Comparison of ENCODE assay signal across 32 mouse cellular contexts in the genomic region with DNA sequence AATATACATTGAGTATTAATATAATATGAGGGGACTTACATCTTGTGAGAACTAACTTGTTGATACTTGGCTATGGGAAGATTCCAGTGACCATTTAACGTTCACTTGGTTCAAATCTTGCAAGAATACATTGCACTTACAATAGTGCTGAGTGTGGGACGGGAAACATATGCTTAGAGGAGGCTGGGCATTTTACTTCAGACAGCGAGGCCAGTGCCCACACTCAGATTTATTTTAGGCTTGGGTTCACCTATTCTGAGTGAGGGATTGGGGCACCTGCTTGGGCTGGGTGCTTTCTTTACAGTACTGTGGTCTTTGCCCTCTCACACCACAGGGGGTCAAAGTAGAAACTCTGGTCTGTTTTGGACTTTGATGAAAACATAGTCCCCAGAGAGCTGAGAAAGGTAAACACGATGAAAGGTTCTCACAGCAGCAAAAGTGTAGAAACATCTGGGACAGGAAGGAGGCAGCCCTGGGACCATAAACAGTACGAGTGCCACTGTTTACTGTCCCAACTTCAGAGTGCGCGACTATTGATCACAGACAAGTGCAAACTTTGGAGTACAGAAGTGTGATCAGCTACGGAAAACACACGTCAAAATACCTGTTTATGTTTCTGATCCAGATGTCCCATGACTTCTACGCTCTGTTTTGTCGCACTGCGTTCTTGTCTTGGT. TPM values are rescaled to one million over a fixed set of nuclear protein-coding genes. Genes with fewer than 3 reads are reported as not detected.
DNase-seq lines count a peak whose midpoint lies in the region; ATAC-seq lines count a peak whose summit lies in the region.
"Had no signal": no experiment of that assay in that cellular context is flagged by ENCODE, and none has a peak within 500 bp of the region (broad histone marks: within the 10 kb centered on the region; RNA-seq: fewer than 3 reads in every experiment).

No protein-coding gene starts in this region.

- no peaks in the 10 kb centered on the region for H3K27me3 ChIP-seq in kidney, embryonic 15.5 days
- no peaks in the 10 kb centered on the region for H3K27me3 ChIP-seq in liver, embryonic 13.5 days
- H3K27me3 ChIP-seq: embryonic facial prominence, embryonic 15.5 days; forebrain, embryonic 12.5 days; heart, embryonic 13.5 days; intestine, embryonic 15.5 days; limb, embryonic 12.5 days; midbrain, embryonic 13.5 days; neural tube, embryonic 15.5 days had no signal

- H3K9ac ChIP-seq in kidney, embryonic 15.5 days: no peak overlapping the region
- H3K9ac ChIP-seq in liver, embryonic 13.5 days: no peak overlapping the region
- H3K9ac ChIP-seq: embryonic facial prominence, embryonic 15.5 days; forebrain, embryonic 12.5 days; forebrain, postnatal 0 days; heart, embryonic 13.5 days; intestine, embryonic 15.5 days; limb, embryonic 12.5 days; midbrain, embryonic 13.5 days; neural tube, embryonic 15.5 days had no signal

- 67% methylated on average over 12 of the region's 12 CpGs for WGBS in kidney, embryonic 15.5 days
- WGBS in liver, embryonic 13.5 days (ENCODE audit: insufficient replicate concordance): 60% methylated on average over 12 of the region's 12 CpGs

- H3K4me1 ChIP-seq in kidney, embryonic 15.5 days: no peaks in the 10 kb centered on the region
- H3K4me1 ChIP-seq in liver, embryonic 13.5 days (replicated peaks): 0 out of 2 replicates have a peak, but pooled peaks cover 3% of the 10 kb centered on the region
- H3K4me1 ChIP-seq: embryonic facial prominence, embryonic 10.5 days; embryonic facial prominence, embryonic 15.5 days; forebrain, embryonic 12.5 days; heart, embryonic 13.5 days; hindbrain, embryonic 10.5 days; intestine, embryonic 15.5 days; limb, embryonic 12.5 days; midbrain, embryonic 13.5 days; neural tube, embryonic 15.5 days had no signal

- H3K27ac ChIP-seq in kidney, embryonic 15.5 days: no peak overlapping the region
- no peak overlapping the region for H3K27ac ChIP-seq in liver, embryonic 13.5 days
- H3K27ac ChIP-seq: embryonic facial prominence, embryonic 10.5 days; embryonic facial prominence, embryonic 15.5 days; forebrain, embryonic 12.5 days; heart, embryonic 13.5 days; hindbrain, embryonic 10.5 days; hindbrain, postnatal 0 days; intestine, embryonic 15.5 days; left cerebral cortex, adult 2 months; limb, embryonic 12.5 days; macrophage; midbrain, embryonic 13.5 days; neural tube, embryonic 15.5 days had no signal

- H3K4me2 ChIP-seq in kidney, embryonic 15.5 days: no peak overlapping the region
- H3K4me2 ChIP-seq in liver, embryonic 13.5 days: no peak overlapping the region
- H3K4me2 ChIP-seq: embryonic facial prominence, embryonic 15.5 days; forebrain, embryonic 12.5 days; heart, embryonic 13.5 days; intestine, embryonic 15.5 days; limb, embryonic 12.5 days; midbrain, embryonic 13.5 days; neural tube, embryonic 15.5 days had no signal

- ATAC-seq in kidney, embryonic 15.5 days (replicated peaks; ENCODE audit: low FRiP score): no peak
- ATAC-seq in liver, embryonic 13.5 days (ENCODE audit: low read depth): peak; percentile 73
- ATAC-seq: forebrain, postnatal 0 days; hindbrain, postnatal 0 days; intestine, embryonic 15.5 days; midbrain, embryonic 13.5 days had no signal

- no peaks in the 10 kb centered on the region for H3K9me3 ChIP-seq in kidney, embryonic 15.5 days (replicated peaks)
- H3K9me3 ChIP-seq in liver, embryonic 13.5 days (replicated peaks): no peaks in the 10 kb centered on the region
- H3K9me3 ChIP-seq: embryonic facial prominence, embryonic 10.5 days; embryonic facial prominence, embryonic 15.5 days; forebrain, embryonic 12.5 days; hindbrain, embryonic 10.5 days; intestine, embryonic 15.5 days; limb, embryonic 12.5 days; midbrain, embryonic 13.5 days; neural tube, embryonic 15.5 days had no signal

- peak; percentile 2 for DNase-seq in kidney, adult 9 months
- peak; percentile 58 for DNase-seq in brain, adult 2 months (ENCODE audit: low read depth, low spot score)
- no peak for DNase-seq in liver, embryonic 13.5 days
- DNase-seq in telencephalon, adult 2 months (ENCODE audit: low read depth, low spot score): peak; percentile 42
- DNase-seq in cerebellum, adult 11 months: no peak
- DNase-seq: adrenal gland, postnatal 25 days; B cell, adult 2 months; cerebellum, adult 8-10 months; cerebellum, postnatal 25 days; forebrain, postnatal 0 days; heart, postnatal 14 days; kidney, adult 8-10 months; kidney, postnatal 14 days; lung, adult 2 months; lung, postnatal 10 days; retina, postnatal 1 day; spleen, adult 18-20 months; thymus, postnatal 4 days had no signal

- no peaks in the 10 kb centered on the region for H3K36me3 ChIP-seq in kidney, embryonic 15.5 days
- H3K36me3 ChIP-seq in liver, embryonic 13.5 days: no peaks in the 10 kb centered on the region
- H3K36me3 ChIP-seq: embryonic facial prominence, embryonic 10.5 days; embryonic facial prominence, embryonic 15.5 days; forebrain, embryonic 12.5 days; heart, embryonic 13.5 days; hindbrain, embryonic 10.5 days; intestine, embryonic 15.5 days; limb, embryonic 12.5 days; midbrain, embryonic 13.5 days; neural tube, embryonic 15.5 days had no signal

- H3K4me3 ChIP-seq in kidney, embryonic 15.5 days (replicated peaks): no peak overlapping the region
- no peak overlapping the region for H3K4me3 ChIP-seq in liver, embryonic 13.5 days (replicated peaks)
- H3K4me3 ChIP-seq: embryonic facial prominence, embryonic 10.5 days; embryonic facial prominence, embryonic 15.5 days; forebrain, embryonic 12.5 days; heart, embryonic 13.5 days; hindbrain, embryonic 10.5 days; intestine, embryonic 15.5 days; left cerebral cortex, adult 2 months; limb, embryonic 12.5 days; midbrain, embryonic 13.5 days; neural tube, embryonic 15.5 days had no signal

RNA-seq across cellular contexts. Expression of gene Ppp1r3g, which starts 0.9 kb away (rescaled TPM):
- polyA plus RNA-seq in kidney, embryonic 15.5 days (2015; fragmentation: Nextera tagmentation; extraction: Ambion mirVana): 0.49 and 1.0 TPM in 2 replicates
- 0.36 and 0.37 TPM in 2 replicates for polyA plus RNA-seq in liver, embryonic 13.5 days (2015; fragmentation: Nextera tagmentation; extraction: Ambion mirVana)
- polyA plus RNA-seq: lung, adult 2 months; macrophage; thymus, postnatal 0 days had no signal

RNA-seq across cellular contexts. Expression of gene Rpp40, which starts 53.4 kb away (rescaled TPM):
- 16.3 and 17.2 TPM in 2 replicates for polyA plus RNA-seq in kidney, embryonic 15.5 days (2015; fragmentation: Nextera tagmentation; extraction: Ambion mirVana)
- 13.8 and 15.8 TPM in 2 replicates for polyA plus RNA-seq in liver, embryonic 13.5 days (2015; fragmentation: Nextera tagmentation; extraction: Ambion mirVana)

Comparison
In these comparisons a context has a peak if more than half of its experiments do, and no peak if none do; other contexts are left out.
1. DNase-seq: peak in kidney, adult 9 months (single experiment), brain, adult 2 months (single experiment) and telencephalon, adult 2 months (single experiment); none in liver, embryonic 13.5 days (single experiment) and cerebellum, adult 11 months (single experiment).